Mouse (Mus musculus): ENCODE data around the gene Ccdc38. TPM values are rescaled to one million over a fixed set of nuclear protein-coding genes. Genes with fewer than 3 reads are reported as not detected.

Gene Ccdc38
- 0.46 and 0.68 TPM in 2 replicates for polyA plus RNA-seq (2016; fragmentation: Nextera tagmentation; extraction: Ambion mirVana)

DNA sequence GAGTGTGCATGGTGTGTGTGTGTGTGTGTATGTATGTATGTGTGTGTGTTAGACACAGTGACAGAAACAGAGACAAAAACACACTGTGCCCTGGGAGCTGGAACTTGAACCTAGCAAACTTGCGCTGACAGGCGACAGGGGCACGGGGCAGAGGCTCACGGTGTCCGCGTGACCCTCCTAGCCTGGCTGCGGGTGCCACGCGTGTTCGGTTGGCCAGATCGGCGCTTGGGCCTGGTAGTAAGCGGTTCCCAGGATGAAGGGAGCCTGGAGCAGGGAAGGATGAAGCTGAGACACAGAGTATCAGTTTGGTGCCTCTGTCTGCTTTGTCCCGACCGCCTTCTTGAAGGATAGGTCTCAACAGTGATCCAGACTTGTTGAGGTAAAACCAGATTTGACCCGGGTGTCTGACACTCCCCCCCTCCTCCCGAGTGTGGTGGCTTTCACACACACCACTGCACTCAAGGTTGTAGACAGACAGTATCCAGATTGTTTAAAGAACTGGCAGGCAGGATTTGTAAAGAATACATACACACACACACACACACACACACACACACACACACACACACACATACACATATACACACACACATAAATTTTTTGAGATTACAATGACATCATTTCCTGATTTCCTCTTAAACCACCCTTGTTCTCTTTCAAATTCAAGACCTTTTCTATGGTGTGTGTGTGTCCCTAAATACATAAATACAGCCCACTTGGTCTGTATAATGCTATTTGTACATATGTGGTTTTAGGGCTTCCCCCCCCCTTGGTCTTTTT lies at the start of gene Ccdc38:
TSS of gene Ccdc38 (plus strand) at position 202 of the 780 bp plus-strand sequence.
- H3K36me3 ChIP-seq, result no peaks in the 10 kb centered on the region
- H3K4me3 ChIP-seq, result peak within 1 kb of the TSS; percentile 46
- no peak within 1 kb of the TSS for H3K27ac ChIP-seq
- peak within 1 kb of the TSS; percentile 38; the same call in 1 of the 2 replicates for H3K9ac ChIP-seq
- no peaks in the 10 kb centered on the region for H3K9me3 ChIP-seq
- WGBS, result 61% methylated on average over 17 of the region's 17 CpGs
- no peaks in the 10 kb centered on the region for H3K27me3 ChIP-seq
- peaks cover 11% of the 10 kb centered on the region for H3K4me1 ChIP-seq
- ATAC-seq (ENCODE audit: insufficient number of reproducible peaks, insufficient read depth, low FRiP score, low TSS enrichment), result no peak
- peak within 1 kb of the TSS; percentile 78 for H3K4me2 ChIP-seq (replicated peaks)

DNA sequence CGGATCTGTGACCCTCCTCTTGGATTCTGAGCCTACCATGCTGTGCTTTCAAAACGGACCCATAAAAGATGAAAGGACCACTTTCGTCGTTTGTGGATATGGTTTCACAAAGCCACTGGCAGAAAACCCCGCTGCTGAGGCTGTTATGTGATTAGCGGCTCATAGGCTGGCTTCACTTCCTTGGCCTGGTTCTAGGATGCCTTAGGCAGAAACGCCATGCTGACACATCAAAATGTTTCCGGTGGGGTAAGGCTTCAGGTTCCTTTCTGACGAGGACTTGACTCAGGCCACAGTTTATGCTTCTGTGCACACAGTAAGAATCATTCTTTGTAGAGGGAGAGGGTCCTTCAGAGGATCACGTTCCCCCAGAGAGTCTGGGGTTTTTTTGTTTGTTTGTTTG lies 39.6 kb upstream of the Ccdc38 start:
- H3K36me3 ChIP-seq, result no peaks in the 10 kb centered on the region
- no peak overlapping the region for H3K27ac ChIP-seq
- no peaks in the 10 kb centered on the region for H3K27me3 ChIP-seq
- H3K9ac ChIP-seq, result no peak overlapping the region
- WGBS, result 11% methylated on average over 10 of the region's 10 CpGs
- no peak for ATAC-seq (ENCODE audit: insufficient number of reproducible peaks, insufficient read depth, low FRiP score, low TSS enrichment)
- no peak overlapping the region for H3K4me3 ChIP-seq
- H3K9me3 ChIP-seq, result no peaks in the 10 kb centered on the region
- no peaks in the 10 kb centered on the region; the same call in 1 of the 2 replicates for H3K4me1 ChIP-seq
- H3K4me2 ChIP-seq (replicated peaks), result no peak overlapping the region

DNA sequence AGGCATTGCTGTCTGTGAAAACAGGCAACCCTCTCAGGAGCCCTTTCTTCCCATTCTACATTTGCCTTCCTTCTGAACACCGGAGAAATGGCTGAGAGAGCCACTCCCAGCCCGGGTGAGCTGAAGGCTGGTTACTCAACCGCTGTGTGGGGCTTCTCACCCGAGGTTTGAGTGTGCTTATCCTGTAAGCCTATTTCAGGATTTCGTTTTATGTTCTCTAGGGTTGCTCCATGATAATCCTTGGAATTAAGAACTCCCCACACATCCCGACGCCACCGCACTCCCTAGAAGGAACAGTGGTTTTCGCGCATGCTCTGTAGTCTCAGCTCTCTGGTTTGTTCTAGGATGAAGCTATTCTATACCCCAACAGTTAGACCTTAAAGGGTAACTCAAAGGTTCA lies 39.1 kb upstream of the Ccdc38 start:
- no peak for ATAC-seq (ENCODE audit: insufficient number of reproducible peaks, insufficient read depth, low FRiP score, low TSS enrichment)
- Histone ChIP-seq H3K36me3 (no peaks in the 10 kb centered on the region), H3K27me3 (no peaks in the 10 kb centered on the region), H3K4me2 (replicated peaks) (no peak overlapping the region), H3K4me1 (no peaks in the 10 kb centered on the region; the same call in 1 of the 2 replicates), H3K9me3 (no peaks in the 10 kb centered on the region), H3K9ac (no peak overlapping the region), H3K4me3 (no peak overlapping the region), H3K27ac (no peak overlapping the region)
- WGBS, result 65% methylated on average over 10 of the region's 10 CpGs

DNA sequence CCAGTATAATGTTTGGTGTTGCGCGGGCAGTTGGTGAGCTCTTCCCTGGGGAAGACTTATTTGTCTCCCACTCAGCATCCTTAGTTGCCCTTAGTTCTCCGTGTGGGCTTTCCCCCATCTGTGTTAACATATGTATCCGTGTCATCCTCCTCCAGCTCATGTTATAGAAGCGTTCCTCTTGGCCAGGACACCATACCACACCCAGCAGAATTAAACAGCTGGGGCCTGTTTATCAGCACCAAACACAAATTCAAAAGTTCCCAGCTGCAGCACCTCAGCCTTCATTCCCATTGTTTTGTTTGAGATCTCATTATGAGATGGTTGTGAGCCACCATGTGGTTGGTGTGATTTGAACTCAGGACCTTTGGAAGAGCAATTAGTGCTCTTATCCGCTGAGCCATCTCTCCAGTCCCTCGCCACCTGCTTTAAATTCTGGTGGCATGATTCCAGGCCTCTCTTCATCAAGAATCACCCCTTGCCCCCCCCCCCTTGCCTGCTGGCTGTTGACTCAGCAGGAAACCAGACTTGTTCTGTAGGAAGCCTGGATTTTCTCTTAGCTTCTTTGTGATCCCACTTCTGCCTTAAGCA lies 32.0 kb upstream of the Ccdc38 start:
- Histone ChIP-seq H3K9ac (no peak overlapping the region), H3K9me3 (no peaks in the 10 kb centered on the region), H3K4me1 (no peaks in the 10 kb centered on the region; the same call in 1 of the 2 replicates), H3K27me3 (no peaks in the 10 kb centered on the region), H3K4me3 (no peak overlapping the region), H3K27ac (no peak overlapping the region), H3K36me3 (no peaks in the 10 kb centered on the region), H3K4me2 (replicated peaks) (no peak overlapping the region)
- no peak for ATAC-seq (ENCODE audit: insufficient number of reproducible peaks, insufficient read depth, low FRiP score, low TSS enrichment)
- 77% methylated on average over 7 of the region's 7 CpGs for WGBS

DNA sequence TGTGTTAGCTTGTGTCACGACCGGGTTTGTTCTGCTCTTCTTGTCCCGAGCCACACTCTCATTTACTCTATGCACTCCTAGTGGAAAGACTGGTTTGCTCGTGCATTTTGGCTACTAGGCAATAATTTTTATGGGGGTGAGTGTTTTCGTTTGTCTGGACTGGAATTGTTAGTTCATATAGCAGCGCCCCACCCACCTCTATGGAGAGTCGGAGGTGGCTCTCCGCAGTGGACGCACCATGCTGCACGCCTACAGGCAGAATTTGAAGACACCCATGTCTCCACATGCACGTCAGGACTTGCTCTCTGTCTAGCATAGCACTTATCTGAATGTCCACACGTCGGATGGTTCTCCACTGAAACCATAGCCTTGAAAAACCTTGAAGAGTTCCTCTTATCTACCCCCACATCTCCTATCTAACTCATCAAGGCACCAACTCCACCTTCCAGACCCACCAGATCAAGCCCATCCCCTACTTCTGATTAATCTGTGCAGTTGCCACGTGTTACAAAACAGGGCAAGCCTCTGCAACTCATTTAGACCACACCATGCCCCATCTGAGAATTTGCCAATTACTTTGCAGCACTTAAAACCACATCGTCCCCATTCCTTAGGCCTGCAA lies 30.8 kb upstream of the Ccdc38 start:
- H3K9me3 ChIP-seq, result no peaks in the 10 kb centered on the region
- H3K9ac ChIP-seq, result no peak overlapping the region
- H3K4me1 ChIP-seq, result no peaks in the 10 kb centered on the region; the same call in 1 of the 2 replicates
- no peak overlapping the region for H3K4me2 ChIP-seq (replicated peaks)
- H3K27ac ChIP-seq, result no peak overlapping the region
- 85% methylated on average over 15 of the region's 15 CpGs for WGBS
- no peaks in the 10 kb centered on the region for H3K36me3 ChIP-seq
- H3K27me3 ChIP-seq, result no peaks in the 10 kb centered on the region
- H3K4me3 ChIP-seq, result no peak overlapping the region
- ATAC-seq (ENCODE audit: insufficient number of reproducible peaks, insufficient read depth, low FRiP score, low TSS enrichment), result no peak

DNA sequence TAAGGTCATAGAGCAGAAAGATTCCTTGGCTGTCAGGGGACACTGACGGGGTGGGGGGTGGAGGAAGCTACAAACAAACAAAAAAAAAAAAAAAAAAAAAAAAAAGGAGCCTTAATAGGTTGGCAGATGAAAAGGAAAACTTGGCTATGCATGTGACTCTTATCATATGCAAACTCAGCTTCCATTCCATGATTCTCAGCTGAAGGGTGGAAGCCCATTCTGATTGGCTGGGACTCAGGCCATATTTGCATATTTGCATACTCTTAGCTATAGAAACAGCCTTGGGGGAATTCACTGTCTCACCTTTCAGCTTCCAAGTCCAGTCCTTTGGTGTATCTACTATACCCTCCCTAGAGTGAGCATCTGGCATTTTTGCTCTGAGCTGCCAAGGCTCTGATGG lies 25.0 kb upstream of the Ccdc38 start:
- Histone ChIP-seq H3K27me3 (no peaks in the 10 kb centered on the region), H3K27ac (no peak overlapping the region), H3K9me3 (no peaks in the 10 kb centered on the region), H3K36me3 (no peaks in the 10 kb centered on the region), H3K4me1 (no peaks in the 10 kb centered on the region), H3K4me2 (replicated peaks) (no peak overlapping the region), H3K9ac (no peak overlapping the region), H3K4me3 (no peak overlapping the region)
- WGBS, result 36% methylated on average over 1 of the region's 1 CpGs
- no peak for ATAC-seq (ENCODE audit: insufficient number of reproducible peaks, insufficient read depth, low FRiP score, low TSS enrichment)

DNA sequence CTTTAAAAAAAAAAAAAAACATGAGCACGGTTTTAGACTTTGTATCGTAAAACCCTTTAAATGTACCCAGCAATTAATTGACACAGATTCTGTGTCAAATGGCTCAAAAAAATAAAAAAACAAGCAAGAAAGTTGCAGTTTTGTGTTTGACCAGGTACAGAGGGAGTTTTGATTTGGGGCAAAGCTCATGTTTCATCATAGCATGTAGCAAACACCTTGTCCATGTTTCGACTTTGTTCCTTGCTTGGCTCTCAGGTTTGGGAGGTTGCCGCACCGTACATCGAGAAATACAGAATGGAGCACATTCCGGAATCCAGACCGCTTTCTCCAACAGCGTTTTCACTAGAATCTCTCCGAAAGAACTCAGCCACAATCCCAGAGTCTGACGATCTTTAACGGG lies 24.5 kb upstream of the Ccdc38 start:
- WGBS, result 87% methylated on average over 12 of the region's 12 CpGs
- Histone ChIP-seq H3K4me2 (replicated peaks) (no peak overlapping the region), H3K27me3 (no peaks in the 10 kb centered on the region), H3K4me3 (no peak overlapping the region), H3K27ac (no peak overlapping the region), H3K4me1 (no peaks in the 10 kb centered on the region), H3K36me3 (no peaks in the 10 kb centered on the region), H3K9ac (no peak overlapping the region), H3K9me3 (no peaks in the 10 kb centered on the region)
- no peak for ATAC-seq (ENCODE audit: insufficient number of reproducible peaks, insufficient read depth, low FRiP score, low TSS enrichment)

DNA sequence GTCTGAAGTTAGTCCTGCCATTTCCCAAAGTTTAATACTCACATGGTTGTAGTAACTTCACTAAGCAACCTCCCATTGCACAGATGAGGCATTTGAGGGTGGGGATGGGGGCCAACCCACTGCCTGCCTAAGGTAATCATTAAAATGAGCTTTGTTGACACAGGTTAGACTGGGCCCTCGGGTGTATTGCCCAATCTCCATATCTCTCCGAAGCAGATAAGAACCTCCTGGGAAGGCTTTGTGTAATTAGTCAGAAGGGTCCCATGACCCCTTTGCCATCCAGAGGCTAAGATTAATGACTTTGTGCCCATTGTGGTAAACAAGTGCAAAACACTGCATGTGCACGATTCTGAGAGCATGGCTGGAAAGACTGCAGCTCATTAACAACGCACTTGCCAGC lies 22.7 kb upstream of the Ccdc38 start:
- no peak overlapping the region for H3K9ac ChIP-seq
- 73% methylated on average over 4 of the region's 4 CpGs for WGBS
- H3K36me3 ChIP-seq, result no peaks in the 10 kb centered on the region
- no peaks in the 10 kb centered on the region for H3K27me3 ChIP-seq
- no peak overlapping the region for H3K27ac ChIP-seq
- no peak for ATAC-seq (ENCODE audit: insufficient number of reproducible peaks, insufficient read depth, low FRiP score, low TSS enrichment)
- H3K4me2 ChIP-seq (replicated peaks), result no peak overlapping the region
- no peaks in the 10 kb centered on the region for H3K4me1 ChIP-seq
- no peaks in the 10 kb centered on the region for H3K9me3 ChIP-seq
- no peak overlapping the region for H3K4me3 ChIP-seq

DNA sequence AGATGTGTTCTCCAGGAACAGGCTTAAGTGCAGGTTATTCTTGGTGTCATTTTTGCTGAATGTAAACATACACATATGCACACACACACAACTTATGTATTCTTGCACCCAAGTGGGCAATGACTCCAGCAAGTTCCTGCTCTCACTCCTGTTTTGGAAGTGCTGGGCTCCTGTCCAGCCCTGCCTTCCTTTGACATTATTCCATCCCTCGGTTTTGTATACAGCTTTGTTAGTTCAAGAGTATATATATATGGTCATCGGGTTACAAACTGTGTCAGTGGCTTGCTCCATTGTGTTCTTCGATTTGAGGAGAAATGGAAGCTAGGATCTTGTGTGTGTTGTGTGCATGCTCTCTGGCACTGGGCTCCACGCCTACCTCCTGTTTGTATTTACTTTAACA lies 22.2 kb upstream of the Ccdc38 start:
- Histone ChIP-seq H3K36me3 (no peaks in the 10 kb centered on the region), H3K4me1 (no peaks in the 10 kb centered on the region), H3K4me2 (replicated peaks) (no peak overlapping the region), H3K9me3 (no peaks in the 10 kb centered on the region), H3K4me3 (no peak overlapping the region), H3K27ac (no peak overlapping the region), H3K27me3 (no peaks in the 10 kb centered on the region), H3K9ac (no peak overlapping the region)
- 88% methylated on average over 4 of the region's 4 CpGs for WGBS
- ATAC-seq (ENCODE audit: insufficient number of reproducible peaks, insufficient read depth, low FRiP score, low TSS enrichment), result no peak

DNA sequence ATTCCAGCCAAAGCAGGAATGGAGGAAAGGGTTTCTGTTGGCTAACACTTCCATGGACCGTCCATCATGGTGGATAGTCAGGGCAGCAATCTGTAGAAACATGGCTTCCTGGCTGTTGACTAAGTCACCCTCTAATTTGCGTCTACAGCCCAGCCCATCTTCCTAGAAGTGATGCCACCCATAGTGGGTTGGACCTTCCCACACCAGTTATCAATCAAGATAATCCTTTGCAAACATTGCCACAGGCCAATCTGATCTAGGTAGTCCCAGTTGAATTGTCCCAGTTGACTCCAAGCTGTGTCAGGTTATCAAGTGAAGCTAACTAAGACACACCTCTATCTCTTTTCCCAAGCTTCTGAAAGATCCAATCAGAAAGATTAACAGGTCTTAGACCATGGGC lies 21.8 kb upstream of the Ccdc38 start:
- no peaks in the 10 kb centered on the region for H3K9me3 ChIP-seq
- H3K36me3 ChIP-seq, result no peaks in the 10 kb centered on the region
- 89% methylated on average over 2 of the region's 2 CpGs for WGBS
- H3K4me2 ChIP-seq (replicated peaks), result no peak overlapping the region
- H3K9ac ChIP-seq, result no peak overlapping the region
- no peak for ATAC-seq (ENCODE audit: insufficient number of reproducible peaks, insufficient read depth, low FRiP score, low TSS enrichment)
- H3K27me3 ChIP-seq, result no peaks in the 10 kb centered on the region
- no peak overlapping the region for H3K27ac ChIP-seq
- H3K4me3 ChIP-seq, result no peak overlapping the region
- H3K4me1 ChIP-seq, result no peaks in the 10 kb centered on the region

DNA sequence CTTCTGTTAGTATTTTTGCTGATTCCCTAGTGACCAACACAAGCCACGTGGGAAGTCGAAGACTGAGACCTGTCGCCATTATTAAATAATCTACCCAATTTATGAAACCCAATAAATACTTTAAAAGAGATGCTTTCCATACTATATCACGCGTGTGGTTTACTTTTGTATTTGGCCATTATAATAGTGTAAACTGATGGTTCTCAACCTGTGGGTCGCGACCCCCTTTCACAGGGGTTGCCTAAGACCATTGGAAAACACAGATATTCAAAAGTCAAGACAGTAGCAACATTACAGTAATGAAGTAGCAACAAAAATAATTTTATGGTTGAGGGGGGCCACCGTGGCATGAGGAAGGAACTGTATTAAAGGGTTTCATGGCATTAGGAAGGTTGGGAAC lies 21.3 kb upstream of the Ccdc38 start:
- H3K9ac ChIP-seq, result no peak overlapping the region
- H3K4me1 ChIP-seq, result no peaks in the 10 kb centered on the region
- H3K27me3 ChIP-seq, result no peaks in the 10 kb centered on the region

DNA sequence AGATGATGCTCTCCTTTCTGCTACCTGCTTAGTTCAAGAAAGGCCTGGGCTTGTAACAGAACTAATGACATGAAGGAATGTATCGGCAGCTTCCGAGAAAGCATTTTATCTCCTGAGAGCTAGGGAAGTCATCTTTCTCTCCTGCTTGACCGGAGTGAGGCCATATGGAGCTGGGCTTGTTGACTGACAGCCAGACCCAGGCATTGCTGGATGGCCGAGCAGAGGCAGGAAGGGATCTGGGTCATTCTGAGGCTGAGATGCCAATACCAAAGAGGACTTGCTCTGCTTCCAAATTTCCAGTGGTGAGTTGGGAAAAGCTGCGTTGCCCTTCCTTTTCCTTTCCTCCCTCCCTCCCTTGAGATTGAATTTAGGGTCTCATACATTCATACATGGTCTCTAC lies 20.7 kb upstream of the Ccdc38 start:
- Histone ChIP-seq H3K27ac (no peak overlapping the region), H3K9me3 (no peaks in the 10 kb centered on the region), H3K9ac (no peak overlapping the region), H3K4me1 (no peaks in the 10 kb centered on the region), H3K27me3 (no peaks in the 10 kb centered on the region), H3K4me3 (no peak overlapping the region), H3K4me2 (replicated peaks) (no peak overlapping the region), H3K36me3 (no peaks in the 10 kb centered on the region)
- ATAC-seq (ENCODE audit: insufficient number of reproducible peaks, insufficient read depth, low FRiP score, low TSS enrichment), result no peak
- WGBS, result 79% methylated on average over 5 of the region's 5 CpGs

More for the DNA sequence above, 21.3 kb upstream of the Ccdc38 start:
- H3K4me2 ChIP-seq (replicated peaks), result no peak overlapping the region
- 87% methylated on average over 8 of the region's 8 CpGs for WGBS
- H3K27ac ChIP-seq, result no peak overlapping the region
- H3K36me3 ChIP-seq, result no peaks in the 10 kb centered on the region
- no peak overlapping the region for H3K4me3 ChIP-seq
- no peak for ATAC-seq (ENCODE audit: insufficient number of reproducible peaks, insufficient read depth, low FRiP score, low TSS enrichment)
- no peaks in the 10 kb centered on the region for H3K9me3 ChIP-seq
